Mouse (Mus musculus) ovary, adult 10 weeks (tissue): Measurements from ENCODE around the gene Ndufs1. TPM values are rescaled to one million over a fixed set of nuclear protein-coding genes. Genes with fewer than 3 reads are reported as not detected.

Source experiments
- polyA plus RNA-seq: library from polyadenylated mRNA; stranded (reverse); fragments of 350-450 nt; fragmentation: Illumina TruSeq; extraction: RNeasy Lipid Tissue Mini Kit (QIAGEN cat#74804); gene quantifications from one replicate; pipeline ENCODE4 v1.2.3, GENCODE M21; 2014

Ndufs1 gene
- polyA plus RNA-seq: 152 TPM

GRCm38 (mm10) chr1:63176604-63177421 is at the start of gene Ndufs1, which contains the start of gene Eef1b2:
Ndufs1 (minus strand) TSS chr1:63176833.
Eef1b2 (plus strand) TSS chr1:63176825.

DNA sequence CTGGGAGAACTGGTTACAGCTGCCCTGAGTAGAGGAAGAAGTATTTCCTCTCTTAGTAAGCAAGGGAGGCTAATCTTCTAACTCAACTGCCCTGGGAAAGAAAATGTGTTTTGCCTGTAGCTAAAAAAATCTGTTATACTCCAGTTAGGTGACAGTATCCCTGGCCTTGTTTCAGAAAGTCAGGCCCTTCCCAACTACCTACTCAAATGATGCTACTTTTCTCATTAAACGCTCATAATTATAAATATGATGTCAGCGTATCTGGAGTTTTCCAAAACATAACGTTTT is 37.6 kb upstream of the Ndufs1 start, which contains the start of gene Gpr1:
Gpr1 (minus strand) TSS at position 273 of the 288 bp plus-strand sequence.

DNA sequence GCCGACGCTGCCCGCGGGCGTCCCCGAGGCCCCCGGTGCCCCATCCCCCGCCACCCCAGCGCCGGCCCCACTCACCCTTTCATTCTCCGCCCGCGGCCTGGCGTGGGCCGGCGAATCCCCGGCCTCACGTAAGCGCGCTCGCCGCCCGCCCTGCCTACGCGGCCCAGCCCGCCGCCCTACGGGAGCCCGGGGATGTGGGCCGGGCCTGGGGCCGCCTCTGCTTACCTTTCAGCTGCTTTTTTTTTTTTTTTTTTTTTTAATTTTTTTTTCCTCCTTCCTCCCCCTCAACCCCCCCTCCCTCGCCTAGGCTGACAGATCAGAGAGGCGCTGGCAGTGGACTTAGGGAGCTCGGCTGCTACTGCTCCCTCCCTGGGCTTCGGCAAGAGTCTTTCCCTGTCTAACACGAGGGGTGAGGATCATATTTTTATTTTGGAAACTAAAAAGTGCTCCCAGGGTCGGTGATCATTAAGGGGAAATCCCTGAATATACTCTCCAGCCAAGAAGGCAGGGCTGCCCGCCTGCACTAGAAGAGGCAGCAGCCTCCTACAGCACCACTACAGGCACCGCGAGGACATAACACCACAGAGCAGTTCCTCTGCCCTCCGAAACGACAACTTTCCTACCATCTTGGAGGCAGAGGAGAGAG is 62.4 kb downstream of the Ndufs1 start, which contains the start of gene Ino80d:
Ino80d (minus strand) TSS at position 532 of the 646 bp plus-strand sequence.

Other genes starting within 250 kb of the Ndufs1 start
- gene Ino80d, start 62.2 kb downstream of the Ndufs1 start, polyA plus RNA-seq: 24.6 TPM
- gene Eef1b2, start within 50 bp of the Ndufs1 start, polyA plus RNA-seq: 1,027 TPM
- 3.2 TPM for gene Gpr1, start 37.7 kb upstream of the Ndufs1 start, polyA plus RNA-seq
- 2.2 TPM for gene Zdbf2, start 96.4 kb upstream of the Ndufs1 start, polyA plus RNA-seq